Comparison of ENCODE assay signal across 15 mouse cellular contexts in the genomic region with DNA sequence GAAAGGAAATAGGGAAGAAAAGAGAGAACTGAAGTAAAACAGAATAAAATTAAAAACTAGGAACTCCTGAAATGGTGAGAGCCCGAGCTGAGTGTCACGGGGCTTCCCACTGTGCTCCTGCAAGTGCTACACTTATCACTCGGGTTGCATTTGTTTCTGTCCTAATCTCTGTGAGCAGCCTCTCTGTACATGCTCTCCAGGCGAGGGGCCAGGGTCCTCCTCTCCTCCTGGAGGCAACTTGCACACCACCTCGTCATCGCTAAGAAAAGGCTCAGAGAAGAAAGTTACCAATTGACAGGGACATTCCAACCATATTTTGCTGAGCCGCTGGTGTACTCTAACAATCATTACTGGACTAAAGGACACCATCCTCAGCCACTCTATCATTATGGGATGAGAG. TPM values are rescaled to one million over a fixed set of nuclear protein-coding genes. Genes with fewer than 3 reads are reported as not detected.
DNase-seq lines count a peak whose midpoint lies in the region; ATAC-seq and TF ChIP-seq lines count a peak whose summit lies in the region.
"Had no signal": no experiment of that assay in that cellular context is flagged by ENCODE, and none has a peak within 500 bp of the region (broad histone marks: within the 10 kb centered on the region; RNA-seq: fewer than 3 reads in every experiment).

No protein-coding gene starts in this region.

- H3K4me2 ChIP-seq in heart, embryonic 15.5 days: 0 out of 2 replicates have a peak overlapping the region, but pooled peaks have one; percentile 5
- no peak overlapping the region for H3K4me2 ChIP-seq in stomach, postnatal 0 days (replicated peaks; ENCODE audit: low read depth)
- H3K4me2 ChIP-seq: embryonic facial prominence, embryonic 13.5 days had no signal

- no peaks in the 10 kb centered on the region for H3K9me3 ChIP-seq in heart, embryonic 15.5 days (replicated peaks)
- H3K9me3 ChIP-seq in stomach, postnatal 0 days (ENCODE audit: control insufficient read depth, low read length): no peaks in the 10 kb centered on the region
- H3K9me3 ChIP-seq: embryonic facial prominence, embryonic 13.5 days; limb, embryonic 10.5 days; midbrain, embryonic 10.5 days had no signal

- no peak for DNase-seq in heart, adult 11 months
- DNase-seq in heart, postnatal 10 days: peak; percentile 20 to 21
- DNase-seq in liver: peak; percentile 63
- DNase-seq in testis, postnatal 10 days (ENCODE audit: low spot score): peak; percentile 40
- DNase-seq in adrenal gland, postnatal 14 days: no peak
- no peak for DNase-seq in stomach, postnatal 0 days (ENCODE audit: low spot score)
- DNase-seq in embryo, embryonic 11 days: no peak
- DNase-seq: cerebellum, postnatal 25 days; gastrocnemius, postnatal 36 days; layer of hippocampus, adult 9-11 months had no signal

- no peak for ATAC-seq in heart, embryonic 15.5 days (replicated peaks; ENCODE audit: insufficient number of reproducible peaks, insufficient read depth, low FRiP score, low read depth)
- no peak for ATAC-seq in stomach, postnatal 0 days (ENCODE audit: low FRiP score, low TSS enrichment)
- ATAC-seq: lung, postnatal 0 days had no signal

- WGBS in heart, embryonic 15.5 days: 35% methylated on average over 7 of the region's 7 CpGs
- WGBS in stomach, postnatal 0 days: 58% methylated on average over 7 of the region's 7 CpGs

- H3K4me3 ChIP-seq in heart, embryonic 15.5 days: no peak overlapping the region
- H3K4me3 ChIP-seq in stomach, postnatal 0 days (ENCODE audit: low read depth, low read length): no peak overlapping the region
- H3K4me3 ChIP-seq: embryonic facial prominence, embryonic 13.5 days; limb, embryonic 10.5 days; midbrain, embryonic 10.5 days had no signal

- intact Hi-C loops in heart, postnatal 10 days (cut with DNase I): no loop called here

- H3K27ac ChIP-seq in heart, embryonic 15.5 days: no peak overlapping the region
- no peak overlapping the region for H3K27ac ChIP-seq in stomach, postnatal 0 days (replicated peaks)
- H3K27ac ChIP-seq: embryonic facial prominence, embryonic 13.5 days; limb, embryonic 10.5 days; midbrain, embryonic 10.5 days had no signal

- peaks cover 6% of the 10 kb centered on the region for H3K4me1 ChIP-seq in heart, embryonic 15.5 days (replicated peaks)
- H3K4me1 ChIP-seq in stomach, postnatal 0 days (replicated peaks; ENCODE audit: control insufficient read depth, insufficient read depth): no peaks in the 10 kb centered on the region
- H3K4me1 ChIP-seq: embryonic facial prominence, embryonic 13.5 days; limb, embryonic 10.5 days; midbrain, embryonic 10.5 days had no signal

- no peaks in the 10 kb centered on the region for H3K36me3 ChIP-seq in heart, embryonic 15.5 days
- H3K36me3 ChIP-seq in stomach, postnatal 0 days (ENCODE audit: control insufficient read depth, insufficient read depth, low read length): no peaks in the 10 kb centered on the region
- H3K36me3 ChIP-seq: embryonic facial prominence, embryonic 13.5 days; limb, embryonic 10.5 days; midbrain, embryonic 10.5 days had no signal

- H3K9ac ChIP-seq in heart, embryonic 15.5 days: no peak overlapping the region
- no peak overlapping the region for H3K9ac ChIP-seq in stomach, postnatal 0 days (ENCODE audit: low read length)
- H3K9ac ChIP-seq: embryonic facial prominence, embryonic 13.5 days had no signal

- no peaks in the 10 kb centered on the region for H3K27me3 ChIP-seq in heart, embryonic 15.5 days
- H3K27me3 ChIP-seq in stomach, postnatal 0 days (ENCODE audit: control insufficient read depth, insufficient read depth, low read length): no peaks in the 10 kb centered on the region

- no peak for TF ChIP-seq CTCF in stomach, postnatal 0 days (IDR thresholded peaks at IDR 0.05; ENCODE audit: low read depth)

- no peak for TF ChIP-seq EP300 in stomach, postnatal 0 days (optimal IDR thresholded peaks at IDR 0.05)

RNA-seq across cellular contexts. Expression of gene Gpc4, which starts 14.0 kb away (rescaled TPM):
- polyA plus RNA-seq in heart, embryonic 15.5 days (2015; fragmentation: Nextera tagmentation; extraction: Ambion mirVana): 46.2 and 46.5 TPM in 2 replicates
- total RNA-seq in heart, postnatal 10 days (2021): 10 to 100 TPM; 51.6 to 55.4 TPM
- total RNA-seq in adrenal gland, postnatal 14 days (2021): 101 and 125 TPM in 2 replicates
- 23.1 and 25.0 TPM in 2 replicates for polyA plus RNA-seq in stomach, postnatal 0 days (2015; fragmentation: Nextera tagmentation; extraction: Ambion mirVana)

Comparison
In these comparisons a context has a peak if more than half of its experiments do, and no peak if none do; other contexts are left out.
1. DNase-seq: peak in heart, postnatal 10 days (2 of 2), liver (single experiment) and testis, postnatal 10 days (single experiment); none in heart, adult 11 months (single experiment), adrenal gland, postnatal 14 days (single experiment), stomach, postnatal 0 days (single experiment) and embryo, embryonic 11 days (single experiment).